Mouse (Mus musculus) layer of hippocampus, postnatal 36 days (tissue): Measurements from ENCODE around the gene Stard10. TPM values are rescaled to one million over a fixed set of nuclear protein-coding genes. Genes with fewer than 3 reads are reported as not detected.

Experiments
- DNase-seq, 2 experiments: peaks; one replicate each; pipeline ENCODE4 v3.0.0; 2022
- total RNA-seq, 2 experiments: library from RNA; stranded (reverse); gene quantifications; 2 replicates each; pipeline ENCODE4 v1.2.3; 2021

Stard10 gene
- total RNA-seq, 2 experiments from 2014 or later = 22.7 to 23.3 TPM

DNA sequence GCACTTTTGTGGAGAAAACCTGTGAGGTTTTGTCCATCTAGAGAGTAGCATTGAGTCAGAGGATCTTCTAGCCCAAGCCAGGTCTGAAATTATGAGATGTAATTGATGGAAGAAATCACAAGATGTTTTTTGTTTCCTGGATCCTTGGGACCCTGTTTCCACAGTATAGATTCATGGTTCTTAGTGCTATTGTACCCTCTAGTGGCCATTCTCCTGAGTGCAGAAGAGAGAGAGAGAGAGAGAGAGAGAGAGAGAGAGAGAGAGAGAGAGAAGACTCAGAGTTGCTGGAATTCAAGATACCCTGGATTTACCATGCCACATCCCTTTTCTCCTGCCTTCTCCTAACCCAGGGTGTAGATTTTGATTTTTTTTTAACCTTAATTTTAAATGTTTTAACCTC lies 57.3 kb downstream of the Stard10 start:
- no peak for DNase-seq

- no peak for DNase-seq
Observed at GRCm38 (mm10) chr7:101376701-101377340, 59.9 kb downstream of the Stard10 start.

GRCm38 (mm10) chr7:101377741-101378262 lies 60.9 kb downstream of the Stard10 start:
- DNase-seq = no peak

DNA sequence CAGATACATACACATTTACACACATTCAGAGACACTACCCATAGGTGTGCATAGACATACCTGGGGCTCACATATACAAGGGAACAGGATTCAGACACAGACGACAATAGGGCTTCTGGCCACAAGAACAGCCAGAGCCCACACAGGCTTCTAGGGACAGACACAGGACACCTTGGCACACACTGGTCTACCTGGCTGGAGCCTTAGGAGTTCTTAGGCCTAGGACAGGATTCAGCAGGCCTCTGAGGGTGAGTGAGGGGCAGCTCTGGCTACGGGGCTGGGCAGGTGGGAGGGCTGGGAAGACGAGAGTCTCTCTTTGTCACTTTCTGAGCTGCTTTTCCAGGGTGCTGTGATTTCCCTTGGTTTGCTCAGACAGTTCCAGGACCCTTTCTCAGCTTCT lies 61.4 kb downstream of the Stard10 start:
- no peak for DNase-seq

- no peak for DNase-seq
Observed at GRCm38 (mm10) chr7:101378796-101379465, 62.0 kb downstream of the Stard10 start.

GRCm38 (mm10) chr7:101379732-101380131 lies 62.8 kb downstream of the Stard10 start:
- no peak for DNase-seq

DNA sequence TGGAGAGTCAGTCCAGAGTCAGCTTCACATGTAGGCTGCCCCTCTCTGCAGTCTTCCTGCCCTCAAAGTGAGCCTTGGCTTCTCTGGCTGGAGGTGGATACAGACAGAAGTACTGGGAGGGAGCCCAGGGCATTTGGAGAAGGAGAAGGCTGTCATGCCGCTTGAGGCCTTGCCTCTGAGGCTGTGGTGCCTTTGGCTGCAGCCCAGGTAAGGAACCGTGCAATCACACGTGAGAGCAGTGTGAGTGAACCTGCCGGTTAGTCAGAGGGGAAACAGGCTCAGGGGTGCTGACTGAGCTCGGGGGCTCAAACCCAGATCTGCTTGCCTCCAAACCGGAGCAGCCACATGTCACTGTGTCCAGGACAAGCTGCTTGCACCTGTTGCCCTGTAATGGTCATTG lies 64.6 kb downstream of the Stard10 start:
- no peak for DNase-seq

- DNase-seq = peak in 1 of 2 experiments; percentile 29
Observed at GRCm38 (mm10) chr7:101382378-101382777, 65.5 kb downstream of the Stard10 start.

GRCm38 (mm10) chr7:101383756-101384155 lies 66.9 kb downstream of the Stard10 start:
- no peak for DNase-seq

DNA sequence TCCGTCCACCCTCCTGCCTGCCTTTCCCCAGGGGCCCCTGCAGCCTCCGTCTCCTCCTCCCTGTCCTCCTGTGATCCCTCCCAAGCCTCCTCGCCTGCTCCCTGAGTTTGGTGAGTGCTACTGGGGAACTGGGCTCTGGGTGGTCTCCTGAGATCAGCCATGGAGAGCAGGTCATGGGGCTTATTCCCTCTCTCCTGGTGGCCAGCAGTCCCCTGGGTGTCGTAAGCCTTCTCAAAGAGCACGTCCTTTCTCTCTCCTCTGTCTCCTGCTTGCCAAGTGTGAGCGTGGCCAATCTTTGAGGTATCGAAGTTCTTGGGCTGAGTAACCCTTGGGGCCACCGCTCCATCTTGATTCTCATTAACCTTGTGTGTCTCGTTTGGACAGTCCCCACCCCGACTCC lies 68.0 kb downstream of the Stard10 start:
- no peak for DNase-seq

- no peak for DNase-seq
Observed at GRCm38 (mm10) chr7:101385331-101385733, 68.4 kb downstream of the Stard10 start.

DNA sequence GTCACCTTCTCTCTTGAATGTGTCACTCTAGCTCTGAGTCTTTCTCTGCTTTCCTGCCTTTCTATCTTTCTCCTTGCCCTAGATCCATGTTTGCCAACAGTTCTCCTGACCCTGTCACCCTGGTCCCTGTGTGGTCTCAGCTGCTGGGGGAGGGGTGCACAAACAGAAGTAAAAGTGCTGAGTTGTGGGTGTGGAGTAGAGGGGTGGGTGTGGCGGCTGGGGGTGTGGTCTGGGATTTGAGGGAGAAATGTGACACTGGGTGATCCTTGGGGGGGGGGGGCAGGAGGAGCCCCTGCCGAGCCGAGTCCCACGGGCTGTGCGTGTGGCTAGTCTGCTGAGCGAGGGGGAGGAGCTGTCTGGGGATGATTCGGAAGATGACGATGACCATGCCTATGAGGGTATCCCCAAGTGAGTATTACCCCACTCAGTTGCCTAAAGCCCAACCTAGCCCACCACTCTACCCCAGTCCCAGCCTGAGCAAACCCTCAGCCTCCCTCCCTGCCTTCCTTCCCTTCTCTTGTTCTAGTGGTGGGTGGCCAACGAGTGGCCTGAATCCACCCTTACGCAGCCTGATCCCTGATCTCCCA lies 69.1 kb downstream of the Stard10 start:
- DNase-seq = no peak

- DNase-seq = no peak
Observed at GRCm38 (mm10) chr7:101389256-101389655, 72.4 kb downstream of the Stard10 start.

- DNase-seq = no peak
Observed at GRCm38 (mm10) chr7:101391909-101392479, 75.1 kb downstream of the Stard10 start.

GRCm38 (mm10) chr7:101393015-101393414 lies 76.1 kb downstream of the Stard10 start:
- DNase-seq = no peak

DNA sequence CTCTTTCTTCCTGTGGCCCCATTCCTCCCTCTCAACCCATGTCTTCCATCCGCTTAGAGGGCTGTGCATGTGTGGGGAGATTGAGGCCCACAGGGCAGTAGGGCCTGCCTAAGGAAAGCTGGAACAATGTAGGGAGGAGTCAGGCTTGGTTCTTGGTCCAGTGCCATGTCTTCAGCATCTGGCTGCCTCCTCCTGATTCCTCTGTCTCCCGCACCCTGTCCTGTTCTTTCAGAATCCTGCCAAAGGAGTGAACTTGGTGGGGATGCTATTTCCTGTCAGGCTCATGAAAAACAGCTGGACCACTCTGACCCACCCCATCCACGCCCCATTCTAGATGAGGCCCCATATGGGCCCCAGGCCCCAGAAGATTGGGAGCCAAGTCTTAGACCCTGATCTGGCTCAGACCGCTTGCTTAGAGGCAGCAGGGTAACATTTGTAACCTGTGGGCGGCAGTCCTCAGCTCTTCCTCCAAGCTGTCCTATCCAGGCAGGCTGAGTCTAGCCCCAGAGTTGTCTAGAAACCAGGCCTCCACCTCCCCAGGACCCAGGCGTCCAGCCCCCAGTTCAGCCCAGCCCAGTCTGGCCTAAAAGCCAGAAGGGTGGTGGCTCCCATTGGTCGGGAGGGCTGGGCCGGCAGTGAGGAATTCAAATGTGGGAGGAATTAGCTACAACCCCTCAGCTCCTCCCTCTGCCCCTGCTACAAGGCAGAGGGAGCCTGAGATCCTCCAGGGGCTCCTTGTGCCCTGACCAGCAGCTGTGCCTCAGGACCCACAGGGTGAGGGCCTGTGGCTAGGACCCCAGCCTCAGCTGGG lies 77.0 kb downstream of the Stard10 start:
- DNase-seq = no peak

DNA sequence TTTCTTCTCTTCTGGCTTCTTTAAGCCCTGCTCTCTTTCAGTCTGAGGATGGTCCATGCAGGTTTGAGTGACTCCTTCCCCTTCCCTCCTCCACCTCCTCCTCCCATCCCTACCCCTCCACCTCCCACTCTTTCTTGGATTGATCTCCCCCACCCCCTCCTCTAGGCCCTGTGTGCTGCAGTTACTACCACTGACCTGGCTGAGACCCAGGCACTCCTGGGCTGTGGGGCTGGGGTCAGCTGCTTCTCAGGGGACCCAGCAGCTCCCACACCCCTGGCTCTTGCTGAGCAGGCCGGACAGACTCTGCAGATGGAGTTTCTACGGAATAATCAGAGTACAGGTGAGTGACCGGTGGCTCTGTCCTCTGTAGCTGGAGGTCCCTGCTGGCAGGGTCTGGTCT lies 77.7 kb downstream of the Stard10 start:
- no peak for DNase-seq

DNA sequence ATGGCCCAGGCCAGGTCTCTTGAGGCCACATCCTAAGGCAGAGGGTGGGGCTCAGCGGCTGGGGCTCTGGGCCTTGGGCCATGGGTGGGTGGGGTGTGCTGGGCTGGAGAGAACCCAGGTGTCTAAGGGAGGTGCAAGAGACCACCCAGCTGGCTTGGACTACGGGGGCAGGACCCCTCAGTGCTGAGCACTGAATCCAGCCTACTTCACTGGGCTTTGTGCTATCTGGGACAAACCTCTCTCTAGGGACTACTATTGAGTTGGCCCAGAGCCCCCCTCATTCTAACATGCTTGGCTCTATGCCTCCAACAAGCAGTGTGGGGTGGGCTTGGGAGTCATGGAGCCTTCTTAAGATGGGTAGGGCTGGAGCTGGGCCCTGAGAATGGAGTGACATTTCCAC lies 78.6 kb downstream of the Stard10 start:
- DNase-seq = no peak
